Mouse (Mus musculus) limb, embryonic 14.5 days (tissue): ENCODE data around the gene Slc5a5. TPM values are rescaled to one million over a fixed set of nuclear protein-coding genes. Genes with fewer than 3 reads are reported as not detected.
A peak's percentile ranks its signal among the peaks of the same experiment; 100 is the strongest.

ENCODE experiments used
- ATAC-seq: fragments of 200-750 bp; cut with Nextera tagmentation; 2 replicates; pipeline ENCODE4 v1.8.0; 2017; ENCODE audit warnings: low read depth, moderate number of reproducible peaks, moderate TSS enrichment; ENCODE audit not compliant: low FRiP score
- DNase-seq: peaks from one replicate; pipeline ENCODE4 v3.0.0-alpha.2; 2015; ENCODE audit warnings: low spot score
- H3K27ac ChIP-seq: fragments of 300-500 bp; sonication (generic); replicated peaks from 2 replicates; pipeline ENCODE4 v1.5.1; 2014; ENCODE audit warnings: low read depth, mild to moderate bottlenecking, low read length, moderate library complexity, mixed read lengths
- H3K27me3 ChIP-seq: fragments of 300-500 bp; sonication (generic); 2 replicates; pipeline ENCODE4 v1.6.1; 2014; ENCODE audit warnings: low read length, mixed read lengths; ENCODE audit not compliant: control insufficient read depth, insufficient read depth
- H3K36me3 ChIP-seq: fragments of 300-500 bp; sonication (generic); 2 replicates; pipeline ENCODE4 v1.6.1; 2014; ENCODE audit warnings: mild to moderate bottlenecking, low read length, moderate library complexity, mixed read lengths; ENCODE audit not compliant: control insufficient read depth, insufficient read depth
- H3K4me1 ChIP-seq: fragments of 300-500 bp; sonication (generic); 2 replicates; pipeline ENCODE4 v1.6.1; 2014; ENCODE audit warnings: antibody characterized with exemption, low read length, mixed read lengths; ENCODE audit not compliant: control insufficient read depth, insufficient read depth
- H3K4me2 ChIP-seq: fragments of 300-500 bp; sonication (generic); replicated peaks from 2 replicates; pipeline ENCODE4 v1.6.1; 2014; ENCODE audit warnings: low read depth, mild to moderate bottlenecking, low read length, moderate library complexity; ENCODE audit not compliant: severe bottlenecking
- H3K4me3 ChIP-seq: fragments of 300-500 bp; sonication (generic); replicated peaks from 2 replicates; pipeline ENCODE4 v1.5.1; 2014; ENCODE audit warnings: low read length
- H3K9ac ChIP-seq: fragments of 300-500 bp; sonication (generic); 2 replicates; pipeline ENCODE4 v1.6.1; 2014; ENCODE audit warnings: mild to moderate bottlenecking, low read depth, low read length, moderate library complexity; ENCODE audit not compliant: severe bottlenecking
- H3K9me3 ChIP-seq: fragments of 300-500 bp; sonication (generic); 2 replicates; pipeline ENCODE4 v1.6.1; 2016; ENCODE audit warnings: low read length; ENCODE audit not compliant: control insufficient read depth
- POLR2A ChIP-seq: fragments of 200-500 bp; IDR thresholded peaks from 2 replicates; pipeline ENCODE4 v1.8.0; 2012; ENCODE audit warnings: inconsistent platforms, mild to moderate bottlenecking, moderate library complexity, borderline replicate concordance; ENCODE audit not compliant: insufficient read depth, insufficient read length; ENCODE audit errors: extremely low read depth
- WGBS: fragments of 180-500 bp; shearing (Covaris S2); extraction: QIAGEN DNeasy Blood & Tissue Kit; methylation state at CpG from one replicate; pipeline ENCODE4 v1.1.7; 2014; 5-methylcytosine and 5-hydroxymethylcytosine counted together
- polyA plus RNA-seq, 2 experiments: library from polyadenylated mRNA; depleted of rRNA in 1 of 2; stranded (reverse) in 1 of 2; unstranded in 1 of 2; fragments of >200 nt; fragmentation: Nextera tagmentation in 1 of 2; extraction: Ambion mirVana in 1 of 2; gene quantifications; 2 replicates each; pipeline versions ENCODE4 v1.2.1 to v1.2.3; 2012 to 2014

The Slc5a5 gene
- polyA plus RNA-seq (2012; rRNA removed) = 1.4 and 1.9 TPM in 2 replicates
- polyA plus RNA-seq (2014; fragmentation: Nextera tagmentation; extraction: Ambion mirVana) = 0.19 and 0.83 TPM in 2 replicates

DNA sequence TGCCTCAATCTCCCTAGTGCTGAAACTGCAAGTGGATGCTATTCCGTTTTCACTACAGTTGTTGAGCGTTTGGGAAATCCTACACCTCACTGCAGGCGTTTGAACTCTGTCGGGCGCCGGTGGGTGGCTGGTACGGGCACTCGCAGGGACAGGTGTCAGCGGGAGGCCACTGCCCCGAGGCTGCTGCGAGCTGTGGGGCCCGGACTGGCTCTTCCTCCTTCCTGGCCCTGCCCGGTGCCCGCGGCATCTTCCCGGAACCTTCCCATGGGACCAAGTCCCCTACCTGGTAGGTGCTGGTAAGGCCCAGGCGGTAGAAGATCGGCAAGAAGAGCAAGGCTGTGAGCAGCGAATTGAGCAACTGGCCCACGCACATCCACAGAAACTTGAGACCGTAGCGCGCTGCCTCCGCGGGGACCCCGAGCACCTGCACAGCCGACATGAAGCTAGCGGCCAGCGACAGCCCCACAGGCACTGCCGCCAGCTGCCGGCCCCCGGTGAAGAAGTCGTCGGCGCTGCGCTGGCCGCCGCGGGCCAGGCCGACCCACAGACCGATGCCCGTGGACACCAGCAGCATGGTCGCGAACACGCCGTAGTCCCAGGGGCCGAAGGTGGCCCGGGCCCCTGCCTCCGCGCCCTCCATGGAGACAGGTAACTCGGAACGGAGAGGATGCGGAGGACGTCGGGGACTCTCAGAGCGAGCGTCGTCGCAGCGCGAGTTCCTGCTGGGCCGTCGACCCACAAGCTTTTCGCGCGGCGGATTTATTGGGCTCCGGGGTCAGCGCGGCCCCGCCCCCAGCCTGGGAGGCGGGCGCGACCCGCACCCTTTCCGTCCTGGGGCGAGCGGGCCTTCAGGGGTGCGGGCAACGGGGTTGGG, at the start of gene Slc5a5:
Gene Slc5a5, minus strand, starts transcription at position 736 of the 874 bp plus-strand sequence.
- Histone ChIP-seq H3K4me3 (peak within 1 kb of the TSS; percentile 31), H3K36me3 (peaks cover 30% of the 10 kb centered on the region), H3K9ac (peak within 1 kb of the TSS; percentile 36), H3K27ac (no peak within 1 kb of the TSS), H3K4me1 (peaks cover 6% of the 10 kb centered on the region), H3K4me2 (peak within 1 kb of the TSS; percentile 47), H3K27me3 (peaks cover 33% of the 10 kb centered on the region), H3K9me3 (no peaks in the 10 kb centered on the region)
- TF ChIP-seq POLR2A = no peak
- WGBS = 2% methylated on average over 69 of the region's 80 CpGs
- ATAC-seq (no peak), DNase-seq (no peak)

- WGBS = 71% methylated on average over 2 of the region's 2 CpGs
- TF ChIP-seq POLR2A = no peak
- Histone ChIP-seq H3K27me3 (no peaks in the 10 kb centered on the region), H3K4me3 (no peak overlapping the region), H3K4me2 (no peak overlapping the region), H3K36me3 (no peaks in the 10 kb centered on the region), H3K9me3 (no peaks in the 10 kb centered on the region), H3K27ac (no peak overlapping the region), H3K9ac (no peak overlapping the region), H3K4me1 (no peaks in the 10 kb centered on the region)
- no peak for DNase-seq
- no peak for ATAC-seq
Measured at GRCm38 (mm10) chr8:70941478-70941877, 48.9 kb upstream of the Slc5a5 start.

DNA sequence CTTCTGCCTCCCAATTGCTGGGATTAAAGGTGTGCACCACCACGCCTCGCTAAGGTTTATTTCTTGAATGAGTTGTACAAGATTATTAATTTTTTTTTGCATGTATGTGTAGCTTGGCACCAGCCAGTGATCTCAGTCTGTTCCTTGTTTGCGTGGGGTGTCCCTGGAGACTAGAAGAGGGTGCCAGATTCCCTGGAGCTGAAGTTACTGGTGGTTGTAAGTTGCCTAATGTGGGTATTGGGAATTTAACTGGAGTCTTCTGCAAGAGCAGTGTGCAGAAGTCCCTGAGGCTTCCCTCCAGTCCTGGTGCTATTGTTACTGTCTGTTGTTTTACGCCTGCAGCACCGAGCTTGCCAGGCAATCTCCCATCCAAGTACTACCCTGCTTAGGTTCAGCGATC, 44.6 kb upstream of the Slc5a5 start:
- no peak overlapping the region for H3K4me3 ChIP-seq
- no peaks in the 10 kb centered on the region for H3K36me3 ChIP-seq
- no peaks in the 10 kb centered on the region for H3K27me3 ChIP-seq
- no peak for TF ChIP-seq POLR2A
- no peaks in the 10 kb centered on the region for H3K9me3 ChIP-seq
- H3K27ac ChIP-seq = no peak overlapping the region
- 85% methylated on average over 6 of the region's 6 CpGs for WGBS
- no peak overlapping the region for H3K4me2 ChIP-seq
- H3K9ac ChIP-seq = no peak overlapping the region
- ATAC-seq = no peak
- DNase-seq = no peak
- no peaks in the 10 kb centered on the region for H3K4me1 ChIP-seq

DNA sequence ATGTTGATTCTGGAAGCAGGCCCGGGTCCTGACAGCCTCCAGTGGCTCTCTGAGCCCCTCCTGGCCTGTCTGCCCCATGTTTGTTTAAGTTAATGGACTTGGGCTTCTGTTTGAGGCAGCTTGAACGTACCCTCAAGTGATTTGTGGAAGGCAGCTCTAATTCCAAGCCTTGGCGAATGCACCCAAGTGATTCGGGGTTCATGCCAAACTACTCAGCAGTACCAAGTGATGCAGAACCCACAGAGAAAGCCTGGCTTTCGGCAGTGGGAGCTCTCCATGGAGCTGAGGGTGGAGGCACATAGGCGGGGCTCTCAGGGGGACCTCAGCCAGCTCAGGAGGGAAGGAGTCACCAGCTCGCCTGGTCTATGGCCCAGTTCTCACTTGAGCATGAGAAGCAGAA, 42.2 kb upstream of the Slc5a5 start:
- no peak for TF ChIP-seq POLR2A
- Histone ChIP-seq H3K9me3 (no peaks in the 10 kb centered on the region), H3K27me3 (no peaks in the 10 kb centered on the region), H3K36me3 (no peaks in the 10 kb centered on the region), H3K27ac (no peak overlapping the region), H3K4me2 (no peak overlapping the region), H3K9ac (no peak overlapping the region), H3K4me3 (no peak overlapping the region), H3K4me1 (no peaks in the 10 kb centered on the region)
- WGBS = 61% methylated on average over 7 of the region's 7 CpGs
- no peak for ATAC-seq
- DNase-seq = no peak

- no peak for TF ChIP-seq POLR2A
- Histone ChIP-seq H3K9ac (no peak overlapping the region), H3K4me1 (no peaks in the 10 kb centered on the region), H3K9me3 (no peaks in the 10 kb centered on the region), H3K4me2 (no peak overlapping the region), H3K27ac (no peak overlapping the region), H3K36me3 (no peaks in the 10 kb centered on the region), H3K4me3 (no peak overlapping the region), H3K27me3 (no peaks in the 10 kb centered on the region)
- no peak for ATAC-seq
- DNase-seq = no peak
- 68% methylated on average over 4 of the region's 4 CpGs for whole genome bisulfite sequencing
Measured at GRCm38 (mm10) chr8:70933036-70933435, 40.5 kb upstream of the Slc5a5 start.

DNA sequence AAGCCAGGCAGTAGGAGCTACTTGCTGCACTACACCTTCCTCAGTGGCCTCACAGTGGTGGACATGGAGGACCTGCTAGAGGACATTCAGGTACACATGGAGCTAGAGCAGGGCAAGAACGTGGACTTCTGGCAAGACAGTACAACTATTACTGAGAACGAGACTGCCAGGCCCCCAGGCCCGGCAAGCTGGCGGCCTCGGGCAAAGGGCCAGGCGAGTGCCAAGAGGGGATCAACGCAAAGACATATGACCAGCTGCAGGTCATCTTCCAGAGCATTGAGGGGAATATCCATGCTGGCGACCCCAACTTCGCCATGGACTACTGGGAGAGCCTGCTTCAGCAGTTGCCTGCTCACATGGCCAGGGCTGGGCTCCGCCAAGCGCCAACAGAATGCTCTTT, 39.2 kb upstream of the Slc5a5 start:
- no peaks in the 10 kb centered on the region for H3K27me3 ChIP-seq
- no peaks in the 10 kb centered on the region for H3K9me3 ChIP-seq
- no peak overlapping the region for H3K4me3 ChIP-seq
- no peak overlapping the region for H3K27ac ChIP-seq
- H3K9ac ChIP-seq = no peak overlapping the region
- no peaks in the 10 kb centered on the region for H3K36me3 ChIP-seq
- DNase-seq = no peak
- no peak overlapping the region for H3K4me2 ChIP-seq
- ATAC-seq = no peak
- 90% methylated on average over 10 of the region's 11 CpGs for WGBS
- H3K4me1 ChIP-seq = no peaks in the 10 kb centered on the region
- no peak for TF ChIP-seq POLR2A
